Mouse (Mus musculus): ENCODE data around the gene Art3. TPM values are rescaled to one million over a fixed set of nuclear protein-coding genes. Genes with fewer than 3 reads are reported as not detected.
A peak's percentile ranks its signal among the peaks of the same experiment; 100 is the strongest.

Gene Art3
- polyA plus RNA-seq, 1 experiment from 2014 or later: 9.0 TPM

- Histone ChIP-seq H3K4me1 (no peaks in the 10 kb centered on the region; the same call in 1 of the 2 replicates), H3K27me3 (replicated peaks) (peaks cover 6% of the 10 kb centered on the region; the same call in 1 of the 2 replicates), H3K9me3 (no peaks in the 10 kb centered on the region), H3K27ac (no peak overlapping the region), H3K4me2 (replicated peaks) (no peak overlapping the region), H3K9ac (no peak overlapping the region), H3K36me3 (no peaks in the 10 kb centered on the region), H3K4me3 (no peak overlapping the region)
- WGBS: 54% methylated on average over 6 of the region's 6 CpGs
- no peak for ATAC-seq (ENCODE audit: low FRiP score, low read depth)
Measured at GRCm38 (mm10) chr5:92386643-92387042, 55.0 kb downstream of the Art3 start.

- Histone ChIP-seq H3K4me1 (no peaks in the 10 kb centered on the region; the same call in 1 of the 2 replicates), H3K9ac (no peak overlapping the region), H3K36me3 (no peaks in the 10 kb centered on the region), H3K9me3 (no peaks in the 10 kb centered on the region), H3K4me3 (no peak overlapping the region), H3K4me2 (replicated peaks) (no peak overlapping the region), H3K27me3 (replicated peaks) (peaks cover 13% of the 10 kb centered on the region; the same call in 1 of the 2 replicates), H3K27ac (no peak overlapping the region)
- 84% methylated on average over 11 of the region's 11 CpGs for WGBS
- ATAC-seq (ENCODE audit: low FRiP score, low read depth): no peak
Measured at GRCm38 (mm10) chr5:92387433-92387832, 55.8 kb downstream of the Art3 start.

- no peak for ATAC-seq (ENCODE audit: low FRiP score, low read depth)
- peaks cover 26% of the 10 kb centered on the region for H3K27me3 ChIP-seq (replicated peaks)
- H3K36me3 ChIP-seq: no peaks in the 10 kb centered on the region
- H3K27ac ChIP-seq: no peak overlapping the region
- WGBS: 72% methylated on average over 2 of the region's 2 CpGs
- H3K9me3 ChIP-seq: no peaks in the 10 kb centered on the region
- no peak overlapping the region for H3K9ac ChIP-seq
- H3K4me3 ChIP-seq: no peak overlapping the region
- H3K4me1 ChIP-seq: no peaks in the 10 kb centered on the region
- H3K4me2 ChIP-seq (replicated peaks): no peak overlapping the region
Measured at GRCm38 (mm10) chr5:92389977-92390376, 58.4 kb downstream of the Art3 start.

GRCm38 (mm10) chr5:92390615-92391014 is 59.0 kb downstream of the Art3 start:
- WGBS: 83% methylated on average over 8 of the region's 8 CpGs
- no peak overlapping the region for H3K4me2 ChIP-seq (replicated peaks)
- H3K9me3 ChIP-seq: no peaks in the 10 kb centered on the region
- H3K9ac ChIP-seq: no peak overlapping the region
- H3K27me3 ChIP-seq (replicated peaks): peaks cover 27% of the 10 kb centered on the region
- H3K4me3 ChIP-seq: no peak overlapping the region
- no peak overlapping the region for H3K27ac ChIP-seq
- ATAC-seq (ENCODE audit: low FRiP score, low read depth): no peak
- no peaks in the 10 kb centered on the region for H3K4me1 ChIP-seq
- no peaks in the 10 kb centered on the region for H3K36me3 ChIP-seq

- Histone ChIP-seq H3K27me3 (replicated peaks) (peaks cover 27% of the 10 kb centered on the region), H3K27ac (no peak overlapping the region), H3K36me3 (no peaks in the 10 kb centered on the region), H3K4me2 (replicated peaks) (peak overlapping the region; percentile 41), H3K4me3 (no peak overlapping the region; the same call in 1 of the 2 replicates), H3K9me3 (no peaks in the 10 kb centered on the region), H3K9ac (no peak overlapping the region), H3K4me1 (no peaks in the 10 kb centered on the region)
- WGBS: 50% methylated on average over 18 of the region's 18 CpGs
- ATAC-seq (ENCODE audit: low FRiP score, low read depth): no peak
Measured at GRCm38 (mm10) chr5:92392542-92392941, 60.9 kb downstream of the Art3 start.

- WGBS: 67% methylated on average over 10 of the region's 10 CpGs
- no peak overlapping the region for H3K4me2 ChIP-seq (replicated peaks)
- no peaks in the 10 kb centered on the region for H3K4me1 ChIP-seq
Measured at GRCm38 (mm10) chr5:92393863-92394262, 62.2 kb downstream of the Art3 start.

GRCm38 (mm10) chr5:92395764-92396163 is 64.1 kb downstream of the Art3 start:
- H3K4me3 ChIP-seq: no peak overlapping the region
- no peak for ATAC-seq (ENCODE audit: low FRiP score, low read depth)
- no peak overlapping the region for H3K9ac ChIP-seq
- H3K36me3 ChIP-seq: no peaks in the 10 kb centered on the region
- no peak overlapping the region for H3K27ac ChIP-seq
- H3K9me3 ChIP-seq: no peaks in the 10 kb centered on the region
- no peaks in the 10 kb centered on the region for H3K4me1 ChIP-seq
- no peak overlapping the region for H3K4me2 ChIP-seq (replicated peaks)
- 84% methylated on average over 3 of the region's 3 CpGs for WGBS
- peaks cover 24% of the 10 kb centered on the region for H3K27me3 ChIP-seq (replicated peaks)

More at GRCm38 (mm10) chr5:92393863-92394262, 62.2 kb downstream of the Art3 start:
- H3K9me3 ChIP-seq: no peaks in the 10 kb centered on the region
- no peak overlapping the region for H3K27ac ChIP-seq
- no peak for ATAC-seq (ENCODE audit: low FRiP score, low read depth)
- no peak overlapping the region for H3K9ac ChIP-seq
- H3K4me3 ChIP-seq: no peak overlapping the region
- H3K36me3 ChIP-seq: no peaks in the 10 kb centered on the region
- H3K27me3 ChIP-seq (replicated peaks): peaks cover 27% of the 10 kb centered on the region

GRCm38 (mm10) chr5:92396476-92396875 is 64.8 kb downstream of the Art3 start:
- Histone ChIP-seq H3K36me3 (no peaks in the 10 kb centered on the region), H3K9ac (no peak overlapping the region), H3K4me2 (replicated peaks) (no peak overlapping the region), H3K4me1 (no peaks in the 10 kb centered on the region), H3K4me3 (no peak overlapping the region), H3K27me3 (replicated peaks) (peaks cover 23% of the 10 kb centered on the region), H3K9me3 (no peaks in the 10 kb centered on the region), H3K27ac (no peak overlapping the region)
- WGBS: 90% methylated on average over 6 of the region's 6 CpGs
- ATAC-seq (ENCODE audit: low FRiP score, low read depth): no peak

GRCm38 (mm10) chr5:92398153-92398552 is 66.5 kb downstream of the Art3 start:
- H3K9ac ChIP-seq: no peak overlapping the region
- H3K27ac ChIP-seq: no peak overlapping the region
- H3K36me3 ChIP-seq: no peaks in the 10 kb centered on the region
- no peaks in the 10 kb centered on the region for H3K4me1 ChIP-seq
- H3K9me3 ChIP-seq: no peaks in the 10 kb centered on the region
- no peak overlapping the region for H3K4me2 ChIP-seq (replicated peaks)
- peaks cover 9% of the 10 kb centered on the region; the same call in 1 of the 2 replicates for H3K27me3 ChIP-seq (replicated peaks)
- H3K4me3 ChIP-seq: no peak overlapping the region
- peak; percentile 87 for ATAC-seq (ENCODE audit: low FRiP score, low read depth)
- 26% methylated on average over 5 of the region's 5 CpGs for WGBS

GRCm38 (mm10) chr5:92402816-92403215 is 71.2 kb downstream of the Art3 start:
- H3K9me3 ChIP-seq: no peaks in the 10 kb centered on the region
- H3K27me3 ChIP-seq (replicated peaks): no peaks in the 10 kb centered on the region
- H3K36me3 ChIP-seq: no peaks in the 10 kb centered on the region
- no peak overlapping the region for H3K9ac ChIP-seq
- 77% methylated on average over 9 of the region's 9 CpGs for WGBS
- H3K4me2 ChIP-seq (replicated peaks): no peak overlapping the region
- H3K4me1 ChIP-seq: no peaks in the 10 kb centered on the region
- ATAC-seq (ENCODE audit: low FRiP score, low read depth): no peak
- H3K27ac ChIP-seq: no peak overlapping the region
- no peak overlapping the region for H3K4me3 ChIP-seq

- ATAC-seq (ENCODE audit: low FRiP score, low read depth): peak; percentile 41; the same call in 1 of the 2 replicates
- no peak overlapping the region for H3K4me3 ChIP-seq
- no peaks in the 10 kb centered on the region for H3K9me3 ChIP-seq
- no peak overlapping the region for H3K9ac ChIP-seq
- H3K4me1 ChIP-seq: no peaks in the 10 kb centered on the region
- H3K27ac ChIP-seq: no peak overlapping the region
- no peak overlapping the region for H3K4me2 ChIP-seq (replicated peaks)
- 45% methylated on average over 10 of the region's 10 CpGs for WGBS
- no peaks in the 10 kb centered on the region for H3K36me3 ChIP-seq
- H3K27me3 ChIP-seq (replicated peaks): no peaks in the 10 kb centered on the region
Measured at GRCm38 (mm10) chr5:92403562-92404399, 72.2 kb downstream of the Art3 start.

- no peaks in the 10 kb centered on the region for H3K4me1 ChIP-seq
- ATAC-seq (ENCODE audit: low FRiP score, low read depth): no peak
- H3K27me3 ChIP-seq (replicated peaks): no peaks in the 10 kb centered on the region
- no peaks in the 10 kb centered on the region for H3K9me3 ChIP-seq
- no peak overlapping the region for H3K9ac ChIP-seq
- no peak overlapping the region for H3K4me2 ChIP-seq (replicated peaks)
- WGBS: 18% methylated on average over 2 of the region's 2 CpGs
- H3K36me3 ChIP-seq: no peaks in the 10 kb centered on the region
- no peak overlapping the region for H3K4me3 ChIP-seq
- H3K27ac ChIP-seq: no peak overlapping the region
Measured at GRCm38 (mm10) chr5:92404400-92404678, 72.7 kb downstream of the Art3 start.

Measured in neural tube, embryonic 12.5 days (tissue).